Mouse (Mus musculus): ENCODE measurements around the gene Pax1.

Gene Pax1

GRCm38 (mm10) chr2:147372947-147373666 lies 11.4 kb downstream of the Pax1 start:
- DNase-seq (ENCODE audit: low read depth, low spot score) = no peak

GRCm38 (mm10) chr2:147373667-147374007 lies 11.9 kb downstream of the Pax1 start:
- peak; percentile 22 for DNase-seq (ENCODE audit: low read depth, low spot score)

DNA sequence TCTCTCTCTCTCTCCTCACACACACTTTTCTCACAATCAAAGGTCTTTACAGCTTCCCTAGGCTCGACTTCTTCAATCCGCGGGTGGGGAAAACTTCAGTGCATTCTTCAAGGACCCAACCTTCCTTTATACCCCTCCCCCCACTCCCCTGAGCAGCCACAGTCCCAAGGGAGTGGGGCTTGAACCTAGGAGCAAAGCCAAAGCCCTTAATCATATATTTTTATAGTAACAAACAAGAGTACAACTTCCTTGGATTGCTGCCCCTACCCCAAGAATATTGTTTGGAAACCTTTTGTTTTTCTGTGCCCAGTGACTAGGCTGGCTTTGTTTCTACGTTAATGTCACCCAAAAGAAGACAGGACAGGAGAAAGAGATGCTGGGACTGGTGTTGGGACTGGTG lies 12.5 kb downstream of the Pax1 start:
- DNase-seq (ENCODE audit: low read depth, low spot score) = no peak

DNA sequence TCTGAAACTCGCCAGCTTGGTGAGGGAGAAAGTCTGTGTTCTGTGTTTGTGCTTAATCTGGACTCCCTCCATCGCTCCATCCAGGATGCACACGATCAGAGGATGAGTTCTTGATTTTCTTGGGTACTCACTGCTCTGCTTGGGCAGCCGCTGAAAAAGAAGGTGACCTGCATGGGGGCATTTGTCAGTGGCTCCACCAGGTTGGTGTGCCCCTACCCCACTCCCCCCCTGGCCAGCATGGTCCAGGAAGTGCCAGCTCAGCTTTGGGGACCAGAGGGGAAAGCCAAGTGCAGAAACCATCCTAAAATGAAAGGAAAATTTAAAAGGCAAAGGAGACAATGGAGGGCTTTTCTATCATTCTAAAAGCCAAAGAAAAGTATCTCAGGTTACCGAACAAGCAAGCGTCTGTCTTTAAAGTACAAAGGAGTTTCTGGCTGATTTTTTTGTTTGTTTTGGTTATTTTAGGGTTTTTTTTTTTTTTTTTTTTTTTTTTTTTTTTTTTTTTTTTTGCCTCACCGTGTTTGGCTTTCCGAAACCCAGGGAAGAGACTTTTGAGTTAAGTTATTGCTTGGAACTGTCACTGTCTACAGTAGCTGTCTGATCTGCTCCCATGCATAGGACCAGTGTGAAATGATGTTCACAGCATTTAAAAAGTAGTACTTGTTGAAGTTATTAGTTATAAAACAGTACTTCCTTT lies 13.4 kb downstream of the Pax1 start:
- no peak for DNase-seq (ENCODE audit: low read depth, low spot score)

GRCm38 (mm10) chr2:147378934-147379333 lies 17.2 kb downstream of the Pax1 start:
- DNase-seq (ENCODE audit: low read depth, low spot score) = peak; percentile 59

GRCm38 (mm10) chr2:147383373-147383772 lies 21.6 kb downstream of the Pax1 start:
- no peak for DNase-seq (ENCODE audit: low read depth, low spot score)

DNA sequence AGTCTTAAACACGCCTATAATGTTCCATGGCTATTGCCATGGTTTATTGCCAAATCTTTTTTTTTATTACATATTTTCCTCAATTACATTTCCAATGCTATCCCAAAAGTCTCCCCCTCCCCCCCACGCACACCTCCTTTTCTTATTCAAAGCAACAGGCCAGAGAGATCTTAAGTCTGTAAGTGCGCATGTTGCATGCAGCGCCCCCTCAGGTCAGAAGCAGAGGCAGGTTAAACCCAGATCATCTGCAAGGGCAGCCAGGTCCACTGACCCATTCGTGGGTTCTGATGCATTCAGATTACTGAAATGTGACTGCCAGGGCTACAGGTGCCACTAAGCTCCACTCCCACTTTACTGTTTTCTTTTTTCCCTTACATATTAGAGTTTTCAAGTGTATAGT lies 25.2 kb downstream of the Pax1 start:
- peak; percentile 36 for DNase-seq (ENCODE audit: low read depth, low spot score)

DNA sequence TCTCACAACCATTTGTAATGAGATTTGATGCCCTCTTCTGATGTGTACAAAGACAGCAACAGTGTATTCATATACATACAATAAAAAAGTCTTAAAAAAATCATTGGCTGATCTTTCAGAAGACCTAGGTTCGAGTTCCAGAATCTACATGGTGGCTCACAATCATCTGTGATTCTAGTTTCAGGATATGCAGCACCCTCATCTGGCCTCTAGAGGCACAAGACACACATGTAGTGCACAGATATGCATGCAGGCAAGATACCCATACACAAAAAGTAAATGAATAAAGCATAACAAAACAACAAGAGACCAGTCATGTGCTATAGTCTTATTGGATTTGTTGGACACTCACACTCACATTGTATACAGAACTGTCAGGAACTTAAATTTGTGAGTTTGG lies 47.6 kb downstream of the Pax1 start:
- no peak for DNase-seq (ENCODE audit: low read depth, low spot score)

GRCm38 (mm10) chr2:147415037-147415436 lies 53.3 kb downstream of the Pax1 start:
- DNase-seq (ENCODE audit: low read depth, low spot score) = no peak

- DNase-seq (ENCODE audit: low read depth, low spot score) = no peak
Measured at GRCm38 (mm10) chr2:147424582-147425255, 63.0 kb downstream of the Pax1 start.

DNA sequence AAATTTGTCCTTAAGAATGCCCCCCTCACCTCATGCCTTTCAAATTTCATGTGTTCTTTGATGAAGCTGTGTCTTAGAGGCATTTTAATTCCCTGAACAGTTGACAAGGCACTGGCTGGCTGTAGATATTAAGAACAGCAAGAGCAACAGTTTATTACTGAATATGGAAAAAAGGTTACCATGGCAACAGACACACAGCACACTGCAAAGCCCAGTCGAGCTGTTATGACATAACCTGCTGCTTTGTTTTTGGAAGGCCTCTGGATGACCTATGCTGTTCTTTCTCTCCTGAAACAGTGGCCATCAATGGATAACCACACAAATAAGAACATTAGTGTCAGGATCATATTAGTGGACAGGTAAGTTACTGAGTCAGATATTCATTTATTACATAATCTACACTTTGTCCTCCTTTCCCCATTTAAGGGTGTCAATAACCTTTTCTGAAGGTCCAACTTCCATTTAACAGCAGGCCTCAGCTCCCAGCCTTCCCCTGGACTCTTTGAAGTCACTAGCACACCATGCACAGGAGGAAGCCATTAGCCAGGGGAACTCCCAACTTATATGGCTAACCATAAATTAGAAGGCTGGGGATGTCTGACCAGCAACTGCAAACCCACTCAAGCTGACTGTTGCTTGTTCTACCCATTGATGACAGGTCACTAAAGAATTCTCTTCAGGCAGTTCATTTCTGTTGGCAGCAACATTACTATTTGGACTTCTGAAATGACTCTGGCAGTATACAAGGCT lies 68.1 kb downstream of the Pax1 start:
- no peak for DNase-seq (ENCODE audit: low read depth, low spot score)

DNA sequence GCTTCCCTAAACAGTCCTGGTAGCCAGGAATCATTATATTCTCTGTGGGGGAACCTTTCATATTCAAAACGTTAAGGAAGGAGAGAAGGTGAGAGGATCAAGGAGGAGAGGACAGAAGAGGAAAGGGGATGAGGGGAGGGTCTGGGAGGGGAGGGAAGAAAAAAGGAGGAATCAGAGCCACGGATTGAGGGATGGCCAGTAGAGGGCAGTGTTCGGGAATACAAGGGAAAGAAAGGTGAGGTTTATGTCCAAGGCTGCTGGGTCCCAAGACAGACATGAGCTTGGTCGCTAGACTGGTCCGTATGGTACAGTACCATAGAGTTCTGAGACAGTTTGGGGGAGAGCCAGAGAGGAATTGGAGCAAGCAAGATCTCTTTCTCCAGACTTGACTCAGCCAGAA lies 71.4 kb downstream of the Pax1 start:
- DNase-seq (ENCODE audit: low read depth, low spot score) = peak; percentile 63
